Mouse (Mus musculus): ENCODE measurements around the gene Nectin1.

- TF ChIP-seq POLR2A (IDR thresholded peaks at IDR 0.05; ENCODE audit: insufficient read depth, low read length) (no peak), CTCF (IDR thresholded peaks at IDR 0.05; ENCODE audit: low read depth, low read length) (peak; percentile 62)
These were observed 83.8 kb downstream of the Nectin1 start for GRCm38 (mm10) chr9:43827593-43827992.

All from ES-Bruce4 (cell line).